Mouse (Mus musculus): ENCODE results near the gene Tyw1.

Tyw1 gene

DNA sequence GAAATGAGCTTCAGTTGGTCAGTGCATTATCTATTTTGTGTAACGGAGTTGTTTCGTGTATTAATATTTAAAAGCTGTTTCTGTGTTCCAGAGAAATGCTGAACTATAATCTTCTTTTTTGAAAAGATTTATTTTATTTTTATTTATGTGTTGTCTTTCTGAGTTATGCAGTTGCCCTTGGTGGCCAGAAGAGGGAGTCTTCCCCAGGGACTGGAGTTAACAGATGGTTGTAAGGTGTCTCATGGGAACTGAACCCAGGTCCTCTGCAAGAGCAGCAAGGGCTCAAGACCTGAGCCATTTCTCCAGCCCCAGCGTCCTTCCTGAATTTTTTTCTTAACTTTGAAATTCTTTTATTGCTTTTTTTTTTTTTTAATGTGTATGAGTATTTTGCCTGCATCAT lies 59.5 kb downstream of the Tyw1 start:
- no peak for DNase-seq (ENCODE audit: low spot score)

DNA sequence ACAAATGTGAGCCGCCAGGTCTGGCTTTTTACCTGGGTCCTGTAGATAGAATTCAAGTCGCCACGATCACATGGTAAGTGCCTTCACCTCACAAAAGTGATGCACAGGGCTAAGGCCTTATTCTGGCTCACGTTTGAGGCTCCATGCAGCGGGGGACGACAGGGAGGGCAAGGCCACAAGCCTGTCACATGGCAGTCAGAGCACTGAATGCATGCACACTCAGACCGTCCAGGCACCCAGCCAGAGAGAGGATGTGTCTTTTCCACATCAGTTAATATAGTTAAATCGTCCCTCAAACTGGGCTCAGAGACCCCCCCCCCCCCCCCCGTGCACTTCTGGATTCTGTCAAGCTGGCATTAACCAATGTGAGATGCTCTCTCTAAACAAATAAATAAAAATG lies 60.9 kb downstream of the Tyw1 start:
- DNase-seq (ENCODE audit: low spot score), result no peak

DNA sequence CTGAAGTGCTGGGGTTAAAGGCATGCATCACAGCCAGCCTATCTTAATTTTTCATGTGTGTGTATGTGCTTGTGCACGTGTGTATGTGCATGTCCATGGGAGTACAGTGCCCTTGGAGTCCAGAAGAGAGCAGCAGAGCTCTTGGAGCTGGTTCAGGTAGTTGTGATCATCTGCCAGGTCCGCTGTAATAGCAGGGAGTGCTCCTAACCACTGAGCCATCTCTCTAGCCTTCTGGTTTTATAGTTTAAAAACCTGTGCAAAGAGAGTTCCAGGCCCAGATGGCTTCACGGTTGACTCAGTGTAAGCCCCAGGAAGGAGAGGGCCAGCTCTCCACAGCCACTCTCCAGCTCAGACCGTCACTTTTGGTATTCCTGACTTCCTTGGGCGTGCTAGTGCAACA lies 64.4 kb downstream of the Tyw1 start:
- DNase-seq (ENCODE audit: low spot score), result no peak

DNA sequence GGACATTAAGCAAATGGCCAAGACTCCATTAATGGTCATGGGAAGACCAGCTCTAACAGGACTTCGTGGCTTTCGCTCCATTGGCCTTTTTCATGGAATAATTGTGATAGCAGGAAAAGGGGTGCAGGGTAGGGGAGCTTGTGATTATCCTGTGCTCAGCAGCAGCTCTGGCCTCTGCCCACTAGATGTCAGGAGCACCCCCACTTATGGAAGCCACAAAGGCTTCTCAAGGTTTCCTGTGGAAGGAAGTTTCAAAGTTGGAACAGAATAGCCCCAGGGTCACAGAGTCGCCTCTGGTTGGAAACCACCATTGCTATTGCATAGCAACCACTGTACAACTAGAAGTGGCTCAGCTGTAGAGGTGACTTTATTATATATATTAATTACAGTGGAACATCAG lies 65.1 kb downstream of the Tyw1 start:
- peak; percentile 11 for DNase-seq (ENCODE audit: low spot score)

DNA sequence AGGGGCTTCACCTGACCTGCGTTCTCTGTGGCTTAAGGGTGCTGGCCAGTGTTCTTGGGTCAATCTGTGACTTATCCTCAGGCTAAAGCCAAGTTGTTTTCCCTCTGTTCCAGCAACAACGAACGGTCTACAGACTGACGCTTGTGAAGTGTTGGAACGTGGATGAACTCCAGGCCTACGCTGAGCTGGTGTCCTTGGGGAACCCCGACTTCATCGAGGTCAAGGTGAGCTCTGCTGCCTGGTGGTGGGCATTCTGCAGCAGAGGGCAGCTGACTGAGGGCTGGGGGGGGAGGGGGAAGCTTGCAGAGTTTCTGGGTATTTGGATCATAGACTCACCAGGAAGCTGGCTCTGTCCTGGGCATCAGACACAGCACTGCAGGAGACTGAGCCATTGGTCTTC lies 70.1 kb downstream of the Tyw1 start:
- no peak for DNase-seq (ENCODE audit: low spot score)

DNA sequence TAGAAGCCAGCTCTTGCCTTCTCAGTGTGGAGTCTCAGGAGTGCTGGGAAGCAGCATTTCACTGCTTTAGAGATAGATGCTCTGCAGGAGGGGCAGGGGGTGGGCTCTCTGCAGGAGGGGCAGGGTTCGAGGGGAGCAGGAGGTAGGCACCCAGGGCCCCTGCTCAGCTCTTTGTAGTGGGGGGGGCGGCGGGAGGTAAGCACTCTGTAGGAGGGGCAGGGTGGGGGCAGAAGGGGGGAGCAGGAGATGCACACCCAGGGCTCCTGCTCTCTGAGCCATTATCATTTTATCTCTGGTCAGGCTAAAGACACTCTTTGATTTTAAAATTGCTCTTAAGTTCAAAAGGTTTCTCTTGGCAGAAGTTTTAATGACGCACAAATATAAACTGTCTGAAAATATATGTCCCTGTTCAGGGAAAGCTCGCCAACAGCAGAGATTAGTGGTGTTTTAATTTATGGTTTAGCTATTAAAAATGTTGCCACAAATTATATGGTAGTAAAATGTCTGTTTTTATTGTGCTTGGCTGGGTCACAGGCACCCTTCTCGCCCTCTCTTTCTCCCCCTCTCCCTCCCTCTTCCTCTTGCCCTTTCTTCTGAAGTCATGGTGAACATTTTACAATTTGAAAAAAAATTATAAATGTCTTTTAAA lies 72.3 kb downstream of the Tyw1 start:
- no peak for DNase-seq (ENCODE audit: low spot score)

DNA sequence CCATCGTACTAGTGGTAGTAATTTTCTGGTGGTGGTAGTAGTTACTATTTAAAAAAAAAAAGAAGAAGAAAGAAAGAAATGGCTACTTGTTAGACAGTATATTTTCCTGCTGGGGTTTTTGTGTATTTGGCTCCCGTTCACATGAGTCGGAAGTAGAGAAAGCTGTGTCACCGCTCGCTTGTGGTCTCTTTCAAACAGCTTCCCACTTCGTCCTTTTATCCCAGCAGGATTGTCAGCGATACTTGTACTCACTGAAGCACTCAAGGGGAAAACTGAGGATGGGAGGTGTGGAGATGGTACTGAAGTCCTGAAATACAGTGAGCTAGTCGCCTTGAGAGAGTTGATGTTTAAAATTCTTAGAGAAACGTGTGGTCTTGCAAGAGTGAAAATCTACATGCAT lies 72.9 kb downstream of the Tyw1 start:
- DNase-seq (ENCODE audit: low spot score), result no peak

DNA sequence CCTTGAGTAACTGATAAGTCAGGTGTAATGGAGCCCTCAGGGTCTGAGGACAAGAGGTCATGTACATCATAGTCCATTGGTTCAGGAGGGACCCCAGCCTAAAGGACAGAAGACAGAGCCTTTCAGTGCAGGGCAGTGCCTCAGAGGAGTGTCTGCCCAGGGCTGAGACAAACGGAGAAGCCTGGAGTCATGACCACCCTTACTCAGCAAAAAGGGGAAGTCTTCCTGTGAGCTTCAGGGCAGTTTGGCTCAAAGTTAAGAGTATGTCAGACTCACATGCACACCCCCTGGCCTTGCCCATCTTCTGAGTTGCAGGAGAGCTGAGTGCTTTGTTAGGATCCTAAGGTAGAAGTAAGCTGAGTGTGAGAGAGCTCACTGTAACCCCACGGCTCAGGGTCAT lies 74.5 kb downstream of the Tyw1 start:
- no peak for DNase-seq (ENCODE audit: low spot score)

DNA sequence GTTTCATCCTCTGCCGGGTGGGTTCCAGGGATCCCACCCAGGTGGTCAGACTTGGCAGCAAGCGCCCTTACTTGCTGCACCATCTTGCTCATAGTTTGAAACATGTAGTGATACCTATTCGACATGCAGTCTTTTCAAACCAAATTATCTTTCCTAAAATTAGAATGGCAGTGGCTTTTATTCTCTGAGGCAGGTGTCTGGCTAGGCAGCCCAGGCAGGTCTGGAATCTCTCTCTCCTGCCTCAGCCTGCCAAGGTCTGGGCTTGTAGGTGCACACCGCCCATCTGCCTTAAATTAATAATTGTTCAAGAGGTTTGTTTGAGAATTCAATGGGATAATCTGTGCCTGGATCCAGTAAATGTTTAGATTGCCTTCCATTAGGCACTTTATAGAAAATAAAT lies 75.4 kb downstream of the Tyw1 start:
- DNase-seq (ENCODE audit: low spot score), result no peak

DNA sequence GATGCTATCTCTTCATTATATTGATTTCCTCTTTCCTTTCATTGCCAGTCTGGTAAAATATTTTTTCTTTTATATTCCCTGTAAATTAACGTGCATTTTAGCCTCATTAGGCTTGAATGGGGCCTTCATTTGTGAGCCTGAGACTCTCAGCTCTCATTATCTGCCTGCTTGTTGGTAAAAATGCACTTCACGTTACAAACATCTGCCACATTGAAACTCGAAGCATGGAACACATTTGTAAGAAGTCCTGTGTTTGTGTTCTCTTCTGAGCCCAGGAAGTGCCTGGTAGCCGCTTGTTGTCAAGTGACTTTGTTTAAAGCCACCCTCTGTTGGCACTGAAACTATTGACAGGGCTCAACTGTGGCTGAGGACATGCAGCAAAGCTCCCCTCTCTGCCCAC lies 75.8 kb downstream of the Tyw1 start:
- no peak for DNase-seq (ENCODE audit: low spot score)

DNA sequence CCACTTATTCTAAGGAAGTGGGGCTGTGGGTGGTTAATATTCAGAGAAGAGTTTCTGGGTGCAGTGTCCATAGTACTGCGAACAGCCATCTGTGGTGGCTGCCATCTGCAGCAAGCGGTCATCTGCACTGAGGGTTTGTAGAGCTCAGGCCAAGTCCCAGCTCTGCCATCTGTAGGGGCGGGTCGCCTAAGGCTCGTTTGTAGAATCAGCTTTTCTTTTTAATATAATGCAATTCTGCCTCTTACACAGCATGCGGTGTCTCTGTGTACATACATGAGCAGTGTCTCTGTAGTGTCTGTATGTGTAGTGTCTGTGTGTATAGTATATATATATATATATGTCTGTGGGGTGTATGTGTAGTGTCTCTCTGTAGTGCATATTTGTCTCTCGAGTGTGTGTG lies 78.1 kb downstream of the Tyw1 start:
- DNase-seq (ENCODE audit: low spot score), result no peak

DNA sequence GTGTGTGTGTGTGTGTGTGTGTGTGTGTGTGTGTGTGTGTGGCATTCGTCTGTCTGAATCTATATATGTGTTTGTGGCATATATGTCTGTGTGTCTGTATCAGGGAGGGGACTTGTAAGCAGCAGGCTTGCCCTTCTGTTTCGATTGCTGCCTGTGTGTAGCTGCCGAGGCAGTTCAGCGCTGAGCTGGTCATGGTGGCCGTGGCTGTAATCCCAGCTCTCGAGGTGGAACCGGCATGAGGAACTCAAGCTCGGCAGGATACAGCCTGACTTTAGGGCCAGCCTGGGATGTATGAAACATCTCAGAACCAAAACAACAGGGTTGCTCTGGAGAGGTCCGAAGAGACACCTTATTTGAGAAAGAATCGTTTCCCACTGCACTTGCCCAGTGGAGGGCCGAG lies 78.6 kb downstream of the Tyw1 start:
- DNase-seq (ENCODE audit: low spot score), result no peak

DNA sequence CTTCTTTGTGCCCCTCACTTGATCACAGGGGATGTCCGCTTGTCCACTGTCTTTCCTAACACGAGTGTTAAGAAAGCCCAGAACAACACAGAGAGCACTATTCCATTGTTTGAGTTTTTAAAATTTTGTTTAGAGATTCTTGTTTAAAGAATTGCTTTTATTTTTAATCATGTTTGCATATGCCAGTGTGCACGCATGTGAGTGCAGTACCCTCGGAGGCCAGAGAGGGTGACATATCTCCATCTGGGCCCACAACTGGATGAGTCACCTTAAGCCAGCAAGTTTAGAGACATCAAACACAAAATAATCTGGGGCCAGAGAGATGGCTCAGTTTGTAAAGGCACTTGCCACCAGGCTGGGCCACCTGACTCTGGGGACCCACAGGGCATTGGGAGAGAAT lies 80.0 kb downstream of the Tyw1 start:
- DNase-seq (ENCODE audit: low spot score), result no peak

DNA sequence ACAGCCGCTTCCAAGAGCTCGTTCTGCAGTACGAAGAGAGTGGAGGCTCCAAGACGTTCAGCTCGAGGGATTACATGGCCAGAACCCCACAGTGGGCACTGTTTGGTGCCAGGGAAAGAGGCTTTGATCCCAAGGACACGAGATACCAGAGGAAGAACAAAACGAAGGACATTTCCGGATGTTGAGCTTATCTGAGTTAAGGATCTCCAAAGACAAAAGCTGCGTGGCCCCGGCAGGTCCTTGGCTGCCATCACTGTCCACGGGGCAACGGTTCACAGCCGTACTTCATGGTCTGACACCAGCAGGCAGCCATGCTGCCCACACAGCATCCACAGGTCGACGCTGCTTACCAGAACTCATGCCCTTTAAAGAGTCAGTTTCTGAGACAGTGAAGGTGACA lies 85.2 kb downstream of the Tyw1 start:
- DNase-seq (ENCODE audit: low spot score), result no peak

DNA sequence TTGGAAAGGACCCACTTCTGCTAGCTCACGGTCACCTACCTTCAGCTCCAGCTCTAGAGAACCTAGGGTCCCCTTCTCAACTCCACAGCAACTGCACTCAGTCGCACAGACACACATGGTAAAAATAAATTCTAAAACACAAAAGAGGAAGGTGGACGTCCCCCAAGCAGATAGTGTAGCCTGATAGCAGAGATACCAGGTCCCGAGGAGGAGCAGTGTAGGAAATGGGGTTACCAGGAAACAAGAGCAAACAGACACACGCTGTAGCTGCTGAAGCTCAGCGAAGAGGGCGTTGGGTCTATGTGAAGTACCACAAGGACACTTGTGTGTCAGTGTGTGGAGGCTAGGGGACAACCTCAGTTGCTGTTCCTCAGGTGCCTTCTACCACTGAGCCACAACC lies 89.6 kb downstream of the Tyw1 start:
- DNase-seq (ENCODE audit: low spot score), result no peak

DNA sequence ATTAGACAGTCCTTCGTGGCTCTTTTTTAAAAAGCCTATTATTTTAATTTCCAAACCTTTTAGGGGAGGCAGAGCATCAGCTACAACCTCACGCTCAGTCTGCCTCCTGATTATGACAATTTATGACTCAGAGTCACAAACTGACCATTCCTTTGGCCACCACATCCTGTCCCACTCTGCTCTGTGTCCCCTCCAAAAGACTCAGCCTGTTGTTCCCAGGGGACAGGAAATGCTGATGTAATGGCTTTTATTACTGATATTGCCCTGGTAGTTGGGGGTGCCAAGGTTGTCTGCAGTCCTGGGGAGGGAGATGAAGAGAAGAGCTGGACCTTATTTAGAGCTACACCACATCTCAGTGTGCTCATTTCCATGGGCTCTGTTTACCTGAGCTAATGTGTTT lies 90.5 kb downstream of the Tyw1 start:
- DNase-seq (ENCODE audit: low spot score), result no peak

DNA sequence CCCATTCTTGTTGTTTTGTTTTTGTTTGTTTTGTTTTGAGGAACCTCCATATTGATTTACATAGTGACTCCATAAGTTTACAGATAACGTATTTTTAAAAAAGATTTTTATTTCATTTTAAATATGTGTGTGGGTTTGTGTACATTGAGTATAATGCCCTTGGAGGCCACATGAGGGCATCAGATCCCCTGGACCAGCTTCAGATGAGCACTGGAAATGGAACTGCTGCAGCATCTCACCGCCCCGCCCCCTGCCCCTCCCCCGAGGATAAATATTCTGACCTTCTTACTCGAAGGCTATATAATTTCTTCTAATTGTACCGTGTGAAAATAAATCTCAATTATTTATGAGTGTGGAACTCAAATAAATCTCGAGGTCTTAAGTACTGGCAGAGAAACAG lies 99.8 kb downstream of the Tyw1 start:
- DNase-seq (ENCODE audit: low spot score), result no peak

DNA sequence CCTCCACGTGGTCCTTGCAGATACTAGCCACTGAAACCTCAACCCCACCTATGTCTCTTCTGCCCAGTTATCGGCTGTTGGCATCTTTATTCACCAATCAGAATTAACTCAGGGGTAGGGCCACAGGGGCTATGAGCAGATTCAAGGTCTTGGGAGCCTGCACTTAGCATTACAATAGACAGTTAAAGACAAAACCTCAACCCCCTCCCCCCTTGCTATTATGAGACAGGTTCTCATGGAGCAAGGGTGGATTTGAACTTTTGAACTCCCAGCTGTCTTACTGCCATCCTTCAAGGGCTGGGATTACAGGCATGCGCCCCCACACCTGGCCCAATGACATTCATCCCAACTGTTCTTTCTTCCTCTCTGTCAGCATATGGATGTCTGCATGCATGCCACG lies 107.7 kb downstream of the Tyw1 start:
- no peak for DNase-seq (ENCODE audit: low spot score)

DNA sequence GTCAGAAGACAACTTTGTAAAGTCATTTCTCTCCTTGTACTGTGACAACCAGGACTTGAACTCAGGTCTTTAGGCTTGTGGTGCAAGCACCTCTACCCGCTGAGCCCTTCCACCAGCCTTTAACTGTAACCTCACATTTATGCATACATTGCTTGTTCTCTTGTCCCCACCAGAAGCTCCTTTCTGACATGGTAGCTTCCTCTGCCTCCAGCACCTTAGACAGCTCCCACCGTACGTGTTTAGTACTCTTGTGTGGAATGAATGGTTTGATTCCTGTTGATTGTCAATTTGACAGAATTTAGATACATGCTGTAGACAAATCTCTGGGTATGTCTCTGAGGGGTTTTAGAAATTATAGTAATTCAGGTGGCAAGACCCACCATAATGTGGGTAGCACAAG lies 108.4 kb downstream of the Tyw1 start:
- no peak for DNase-seq (ENCODE audit: low spot score)

DNA sequence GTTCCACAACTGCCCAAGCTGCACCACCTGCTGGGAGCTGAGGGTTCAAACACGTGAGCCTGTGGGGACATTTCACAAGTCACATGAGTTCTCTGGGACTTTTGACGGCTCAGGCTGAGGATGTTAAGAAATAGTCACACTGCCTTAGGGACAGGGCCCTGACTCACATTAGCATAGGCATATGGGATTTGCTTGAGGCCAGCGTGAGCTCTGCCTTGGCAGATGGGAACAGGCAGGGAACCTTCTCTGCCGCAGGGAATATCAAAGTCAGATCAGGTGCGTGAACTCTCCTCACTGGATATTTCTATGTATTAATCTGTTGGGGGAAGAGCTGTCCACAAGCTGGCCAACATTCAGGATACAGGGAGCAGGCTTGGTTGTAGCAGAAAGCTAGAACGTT lies 112.8 kb downstream of the Tyw1 start:
- no peak for DNase-seq (ENCODE audit: low spot score)

DNA sequence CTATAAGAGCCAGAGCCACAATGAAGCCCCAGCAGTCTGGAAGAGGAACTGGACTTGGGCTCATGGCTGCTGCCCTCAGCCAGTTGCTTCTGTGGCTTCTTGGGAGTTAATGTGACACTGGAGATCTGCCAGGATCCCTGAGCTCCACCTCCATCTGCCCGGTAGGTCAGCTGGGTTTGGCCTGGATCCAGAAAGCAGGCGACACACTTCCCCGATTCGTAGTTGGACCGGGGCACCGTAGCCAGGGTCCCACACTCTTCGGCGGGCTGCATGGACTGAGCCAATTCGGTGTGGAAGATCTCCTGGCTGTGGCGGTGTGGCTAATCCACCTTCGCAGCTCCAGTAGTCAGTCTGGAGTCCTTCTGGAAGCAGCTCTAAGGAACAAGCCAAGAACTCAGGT lies 113.8 kb downstream of the Tyw1 start, which contains the start of gene Caln1:
Gene Caln1 (plus strand): TSS at position 219 of the 400 bp plus-strand sequence.
- no peak for DNase-seq (ENCODE audit: low spot score)

DNA sequence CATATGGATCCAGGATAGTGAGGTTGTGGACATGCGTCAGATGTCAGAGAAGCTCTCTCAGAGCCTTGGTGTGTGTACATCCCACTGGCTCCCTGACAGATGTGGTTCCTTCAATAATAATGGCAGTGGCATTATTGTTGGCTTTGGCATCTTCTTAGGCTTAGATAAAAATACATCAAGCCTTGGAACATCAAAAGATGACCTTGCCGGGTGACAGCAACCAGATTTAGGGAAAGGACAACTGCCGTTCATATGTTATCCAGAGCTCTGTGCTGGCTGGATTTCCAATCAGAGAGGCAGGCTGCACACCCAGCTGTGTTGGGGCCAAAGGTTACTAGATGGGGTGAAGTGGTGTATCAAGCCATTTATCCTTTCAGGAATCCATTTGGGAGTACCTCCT lies 120.0 kb downstream of the Tyw1 start:
- no peak for DNase-seq (ENCODE audit: low spot score)

DNA sequence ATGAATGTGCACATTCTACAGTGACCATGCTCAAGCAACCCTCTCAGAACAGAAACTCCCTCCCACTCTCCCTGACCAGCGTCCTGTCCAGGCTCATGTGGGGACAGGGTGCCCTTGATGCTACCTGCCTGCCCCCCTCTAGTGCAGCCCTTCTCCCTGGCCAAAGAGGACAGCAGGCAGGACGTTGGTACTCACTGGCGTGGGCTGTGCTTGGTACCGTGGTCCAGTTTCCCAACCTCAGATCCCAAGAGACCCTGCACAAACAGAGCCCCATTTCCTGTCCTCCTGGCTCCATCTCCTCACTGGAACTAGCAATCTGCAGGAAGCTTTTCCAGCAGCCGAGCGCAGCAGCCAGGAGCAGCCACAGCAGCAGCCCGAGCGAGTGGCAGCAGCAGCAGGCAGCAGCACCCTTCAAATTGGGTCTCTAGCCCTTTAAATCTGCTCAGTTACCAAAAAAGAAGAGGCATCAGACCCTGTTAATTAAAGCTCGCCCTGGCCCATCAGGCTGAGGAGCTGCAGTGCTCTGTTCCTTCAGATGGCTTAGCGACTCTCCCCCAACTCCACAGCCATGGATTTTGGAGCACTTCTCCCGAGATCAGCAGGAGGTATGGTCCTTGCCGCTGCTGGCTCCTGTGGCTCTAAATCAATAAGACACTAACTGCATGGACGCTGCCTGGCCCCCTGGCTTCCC lies 128.9 kb downstream of the Tyw1 start, which contains the start of gene A330070K13Rik:
Gene A330070K13Rik (minus strand): TSS at position 410 of the 691 bp plus-strand sequence.
- DNase-seq (ENCODE audit: low spot score), result no peak

DNA sequence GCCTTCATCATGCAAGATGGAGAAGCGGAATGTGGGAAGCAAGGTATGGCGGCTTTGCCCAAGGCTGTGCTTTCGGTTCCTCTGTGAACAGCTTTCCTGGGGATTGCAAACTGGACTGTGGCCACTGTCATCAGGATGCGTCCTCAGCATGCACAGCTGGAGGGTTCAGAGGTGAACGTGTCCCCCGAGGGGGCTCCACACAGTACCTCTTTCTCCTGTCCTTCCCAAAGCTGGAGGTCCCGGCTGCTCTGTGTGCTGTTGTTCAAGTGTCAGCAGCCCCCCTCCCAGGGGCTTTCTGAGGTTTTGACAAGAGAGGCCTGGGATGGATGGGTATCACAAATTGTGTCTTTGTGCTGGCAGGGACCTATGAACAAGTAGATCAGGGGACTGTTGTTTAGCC lies 131.0 kb downstream of the Tyw1 start:
- no peak for DNase-seq (ENCODE audit: low spot score)

Measured in layer of hippocampus, adult 11-12 months (tissue).